Mouse (Mus musculus) adrenal gland, adult 8-10 months (tissue): ENCODE data around the gene Tmem131. TPM values are rescaled to one million over a fixed set of nuclear protein-coding genes. Genes with fewer than 3 reads are reported as not detected.
"Not testable (repeated sequence)": the region's sequence is repeated elsewhere in the genome, so short reads cannot be mapped to it uniquely, and the experiment has no call there.

Experiments used
- DNase-seq: peaks from one replicate; pipeline ENCODE4 v3.0.0; 2022
- total RNA-seq, 4 experiments: library from RNA; stranded (reverse); gene quantifications; 2 replicates each; pipeline ENCODE4 v1.2.4; 2022

The Tmem131 gene
- total RNA-seq, 4 experiments from 2014 or later, result 38.4 to 51.7 (median 48.2) TPM

GRCm38 (mm10) chr1:36824356-36824755 is 119.1 kb downstream of the Tmem131 start:
- no peak for DNase-seq

- DNase-seq, result not testable (repeated sequence)
Observed at GRCm38 (mm10) chr1:36821918-36822317, 121.5 kb downstream of the Tmem131 start.

DNA sequence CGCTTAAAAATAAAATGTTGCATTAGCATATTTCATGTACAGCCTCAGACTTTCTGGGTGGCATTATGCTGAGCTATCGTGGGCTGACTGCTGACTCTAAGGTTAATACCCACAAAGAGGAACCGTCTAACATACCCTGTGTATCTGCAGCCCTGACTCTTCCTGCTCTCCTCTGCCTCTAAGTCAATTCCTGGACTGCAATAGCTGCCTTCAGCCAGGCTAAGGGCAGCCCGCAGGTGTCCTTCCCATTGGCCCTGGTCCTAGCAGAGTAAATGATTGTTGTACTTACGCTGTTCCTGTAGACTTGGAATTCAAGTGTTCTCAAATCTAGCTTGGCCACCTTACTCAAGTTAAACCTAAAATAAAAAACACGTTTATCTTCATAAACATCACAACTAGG is 128.3 kb downstream of the Tmem131 start:
- no peak for DNase-seq

GRCm38 (mm10) chr1:36814271-36814903 is 129.1 kb downstream of the Tmem131 start:
- DNase-seq, result no peak

DNA sequence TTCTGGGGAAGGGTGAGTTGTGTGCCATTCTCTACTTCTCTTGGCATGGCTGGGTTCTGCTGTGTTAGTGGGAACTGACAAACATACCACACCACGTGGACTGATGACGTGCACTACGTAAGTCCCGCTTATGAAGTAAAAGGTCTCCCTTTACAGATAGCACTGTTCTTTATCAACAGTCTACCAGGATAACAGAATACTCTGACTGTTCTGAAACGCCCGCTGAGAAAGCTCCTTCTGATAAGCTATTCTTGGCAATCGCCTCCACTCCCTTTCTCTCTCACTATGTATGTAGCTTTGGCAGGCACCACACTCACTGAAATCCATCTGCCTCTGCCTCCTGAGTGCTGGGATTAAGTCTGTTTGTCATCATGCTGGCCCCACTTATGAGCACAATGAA is 130.1 kb downstream of the Tmem131 start:
- no peak for DNase-seq

DNA sequence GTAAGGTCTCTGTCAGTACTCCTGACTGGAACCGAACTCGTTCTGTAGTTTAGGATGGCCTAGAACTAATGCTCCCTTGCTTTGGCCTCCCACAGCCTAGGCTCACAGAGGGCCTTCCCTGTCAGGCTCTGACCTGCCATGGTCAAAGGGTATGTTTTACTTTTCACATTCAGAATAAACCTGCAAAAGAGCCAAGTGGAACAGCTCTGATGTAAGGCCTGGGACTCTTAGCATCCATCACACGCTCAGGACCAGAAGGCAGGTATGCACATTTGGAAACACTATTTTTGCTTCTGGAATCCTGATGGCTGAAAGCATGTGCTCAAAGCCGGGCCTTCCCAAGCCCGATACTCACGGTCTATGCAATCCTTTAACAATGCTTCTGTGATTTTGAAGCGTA is 131.7 kb downstream of the Tmem131 start:
- DNase-seq, result no peak

- no peak for DNase-seq
Observed at GRCm38 (mm10) chr1:36807782-36808565, 135.5 kb downstream of the Tmem131 start.

GRCm38 (mm10) chr1:36807086-36807485 is 136.4 kb downstream of the Tmem131 start:
- no peak for DNase-seq

- DNase-seq, result no peak
Observed at GRCm38 (mm10) chr1:36806181-36806905, 137.1 kb downstream of the Tmem131 start.

- no peak for DNase-seq
Observed at GRCm38 (mm10) chr1:36804833-36805232, 138.6 kb downstream of the Tmem131 start.

DNA sequence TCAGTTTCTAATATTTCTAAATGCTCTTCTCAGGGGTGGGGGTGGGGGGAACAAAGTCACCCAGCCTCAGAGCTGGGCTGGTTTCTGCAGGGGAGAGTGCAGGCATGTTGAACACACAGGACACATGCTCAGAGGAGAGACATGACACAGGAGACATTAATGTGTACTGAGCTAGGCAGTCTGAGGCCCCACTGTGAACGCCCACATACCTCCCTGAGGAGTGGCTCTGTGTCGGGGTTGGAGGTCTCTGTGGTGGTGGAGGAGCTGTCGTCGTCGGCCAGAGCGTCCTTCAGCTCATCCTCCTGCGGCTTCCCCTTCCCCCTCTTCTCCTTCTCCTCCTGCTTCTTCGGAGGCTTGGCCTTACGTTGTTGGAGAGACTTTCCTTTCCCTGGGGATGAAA is 139.2 kb downstream of the Tmem131 start:
- no peak for DNase-seq

DNA sequence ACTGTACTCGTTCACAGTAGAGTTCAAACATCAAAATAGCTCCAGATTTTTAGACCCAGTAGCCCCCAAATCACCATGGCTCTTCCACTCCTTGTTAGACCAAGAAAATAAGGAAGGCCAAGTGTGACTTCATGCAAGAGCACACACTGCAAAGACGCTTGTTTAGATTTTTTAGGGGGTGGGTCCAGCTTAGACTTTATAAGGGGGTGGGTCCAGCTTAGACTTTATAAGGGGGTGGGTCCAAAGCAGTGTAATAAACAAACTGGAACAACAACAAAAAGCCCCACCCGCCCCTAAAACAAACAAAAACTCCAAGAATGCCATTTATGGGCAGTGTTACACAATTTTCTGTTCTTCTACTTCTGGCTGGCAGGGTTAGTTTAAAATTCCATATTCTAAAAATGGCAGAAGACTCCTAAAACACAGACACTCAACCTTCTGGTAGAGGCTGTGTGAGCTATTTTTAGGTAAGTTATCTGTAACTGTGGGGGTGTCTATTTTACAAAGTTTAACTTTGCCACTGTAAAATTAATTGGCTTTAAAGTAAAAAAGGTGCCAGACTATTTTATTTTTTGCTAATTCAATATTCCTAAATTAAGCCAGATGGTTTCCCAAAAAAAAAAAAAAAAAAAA is 143.0 kb downstream of the Tmem131 start:
- DNase-seq, result no peak

- no peak for DNase-seq
Observed at GRCm38 (mm10) chr1:36797481-36797880, 146.0 kb downstream of the Tmem131 start.

GRCm38 (mm10) chr1:36796711-36797110 is 146.8 kb downstream of the Tmem131 start:
- no peak for DNase-seq

DNA sequence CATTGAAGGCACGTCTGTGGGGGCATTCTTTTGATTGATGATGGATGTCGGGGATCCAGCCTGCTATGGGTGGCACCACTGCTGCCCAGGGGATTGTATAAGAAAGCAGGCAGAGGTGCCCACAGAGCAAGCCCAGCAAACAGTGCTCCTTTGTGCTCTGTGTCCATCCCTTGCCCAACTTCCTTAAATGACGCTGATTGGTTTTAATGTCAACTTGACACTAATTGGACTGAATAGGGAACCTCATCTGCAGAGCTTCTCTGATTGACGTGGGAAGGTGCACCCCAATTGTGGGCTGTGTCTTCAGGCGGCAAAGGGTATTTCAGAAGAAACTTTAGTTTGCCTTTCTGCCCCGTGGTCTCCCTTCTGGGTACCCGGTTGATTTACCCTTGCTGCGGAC is 154.1 kb downstream of the Tmem131 start:
- no peak for DNase-seq

DNA sequence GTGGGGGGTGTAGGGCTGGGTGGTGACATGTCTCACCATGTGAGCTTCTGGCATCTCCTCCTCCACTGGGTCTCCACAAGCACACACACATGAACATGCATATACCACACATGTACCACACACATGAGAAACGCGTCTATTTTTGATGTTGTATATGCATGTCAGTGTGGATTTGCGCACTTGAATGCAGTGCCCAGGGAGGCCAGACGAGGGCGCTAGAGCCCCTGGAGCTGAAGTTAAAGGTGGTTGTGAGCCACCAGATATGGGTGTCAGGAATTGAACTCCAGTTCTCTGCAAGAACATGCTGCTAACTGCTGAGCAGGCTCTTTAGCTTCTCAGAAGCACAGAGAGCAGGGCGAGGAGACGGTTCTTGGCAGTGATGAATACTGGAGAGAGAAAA is 157.1 kb downstream of the Tmem131 start:
- DNase-seq, result no peak

DNA sequence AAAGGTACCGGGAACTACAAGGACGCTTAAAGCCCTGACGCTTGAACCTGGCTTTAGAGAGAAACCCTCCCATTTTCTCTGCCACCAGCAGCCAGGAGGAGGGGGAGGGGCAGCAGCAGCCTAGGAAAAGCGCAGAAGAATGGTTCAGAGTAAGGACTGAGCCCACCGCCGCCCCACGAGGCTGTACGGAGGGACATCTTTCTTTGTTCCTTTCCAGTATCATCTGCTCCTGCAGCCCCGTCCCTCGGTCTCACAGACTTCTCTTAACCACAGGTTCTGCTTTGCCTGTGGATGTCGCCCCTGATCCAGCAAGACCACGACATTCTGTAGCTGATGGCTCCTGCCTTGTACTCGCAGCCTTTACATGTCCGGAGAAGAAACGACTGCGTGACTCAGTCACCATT is 158.2 kb downstream of the Tmem131 start:
- no peak for DNase-seq

DNA sequence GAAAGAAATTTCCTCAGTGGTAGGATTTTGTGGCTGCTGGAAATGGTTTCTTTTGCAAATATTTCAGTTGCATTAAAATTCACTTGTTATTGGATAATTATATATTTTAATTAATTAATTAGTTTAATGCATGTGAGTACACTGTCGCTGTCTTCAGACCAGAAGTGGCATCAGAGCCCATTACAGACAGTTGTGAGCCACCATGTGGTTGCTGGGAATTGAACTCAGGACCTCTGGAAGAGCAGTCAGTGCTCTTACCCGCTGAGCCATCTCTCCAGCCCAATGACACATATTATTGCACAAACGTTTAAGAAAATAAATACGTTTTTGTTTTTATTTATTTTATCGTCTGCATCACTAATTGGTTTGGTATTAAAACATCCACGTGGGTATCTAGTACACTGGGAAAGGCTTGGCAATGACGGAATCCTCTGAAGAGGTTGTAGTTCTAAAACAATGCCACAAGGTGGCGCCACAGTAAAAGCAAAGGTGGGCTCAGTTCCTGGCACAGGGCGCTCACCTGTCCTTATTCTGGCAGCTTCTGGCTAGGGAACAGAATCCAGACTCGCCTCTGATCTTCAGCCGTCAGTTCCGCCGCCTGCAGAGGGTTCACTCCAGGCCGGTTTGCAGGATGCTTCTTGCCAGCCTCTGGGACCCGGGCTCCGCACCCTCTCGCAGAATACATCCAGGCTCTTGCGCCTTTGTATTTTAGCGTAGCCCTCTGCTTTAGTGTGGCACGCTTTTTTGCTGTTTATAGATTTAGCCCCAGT is 158.9 kb downstream of the Tmem131 start:
- DNase-seq, result peak; percentile 47

DNA sequence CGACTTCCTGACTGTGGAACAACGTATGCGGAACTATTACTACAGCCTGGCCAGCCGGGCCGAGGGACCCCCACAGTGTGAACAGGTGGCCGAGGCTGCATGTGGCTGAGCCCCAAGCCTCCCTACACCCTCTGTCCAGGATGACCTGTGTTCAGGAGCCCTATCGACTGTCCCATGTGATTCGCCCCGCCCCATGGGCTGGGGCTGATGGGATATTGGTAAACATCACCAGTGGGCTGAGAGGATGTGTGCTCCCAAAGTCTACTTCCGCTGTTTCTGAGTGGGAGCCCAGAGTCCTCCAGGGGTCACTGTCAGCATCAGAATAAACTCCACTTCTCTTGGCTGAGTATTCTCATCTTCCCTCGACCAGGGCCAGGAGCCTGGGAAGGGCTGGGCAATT is 161.0 kb downstream of the Tmem131 start:
- no peak for DNase-seq

GRCm38 (mm10) chr1:36780793-36781192 is 162.7 kb downstream of the Tmem131 start:
- no peak for DNase-seq

- DNase-seq, result no peak
Observed at GRCm38 (mm10) chr1:36772198-36772934, 171.1 kb downstream of the Tmem131 start.
